Mouse (Mus musculus) hindbrain, postnatal 0 days (tissue): ENCODE measurements around the gene Rad51ap1. TPM values are rescaled to one million over a fixed set of nuclear protein-coding genes. Genes with fewer than 3 reads are reported as not detected.

Source experiments
- ATAC-seq: fragments of 200-750 bp; cut with Nextera tagmentation; 2 replicates; pipeline ENCODE4 v1.8.0; 2017; ENCODE audit warnings: mild to moderate bottlenecking, moderate TSS enrichment, moderate library complexity
- DNase-seq: peaks from one replicate; pipeline ENCODE4 v3.0.0-alpha.2; 2015; ENCODE audit warnings: low spot score
- H3K27ac ChIP-seq: fragments of 300-500 bp; sonication (generic); 2 replicates; pipeline ENCODE4 v1.5.1; 2014; ENCODE audit warnings: mild to moderate bottlenecking
- H3K27me3 ChIP-seq: fragments of 300-500 bp; sonication (generic); 2 replicates; pipeline ENCODE4 v1.6.1; 2014; ENCODE audit warnings: low read length, mixed read lengths; ENCODE audit not compliant: insufficient read depth
- H3K36me3 ChIP-seq: fragments of 300-500 bp; sonication (generic); 2 replicates; pipeline ENCODE4 v1.6.1; 2014; ENCODE audit warnings: low read length, mixed read lengths; ENCODE audit not compliant: insufficient read depth
- H3K4me1 ChIP-seq: fragments of 300-500 bp; sonication (generic); 2 replicates; pipeline ENCODE4 v1.6.1; 2014; ENCODE audit warnings: antibody characterized with exemption, low read length, mixed read lengths; ENCODE audit not compliant: insufficient read depth
- H3K4me2 ChIP-seq: fragments of 300-500 bp; sonication (generic); 2 replicates; pipeline ENCODE4 v1.6.1; 2014; ENCODE audit warnings: low read depth, mild to moderate bottlenecking, low read length, moderate library complexity, mixed read lengths
- H3K4me3 ChIP-seq: fragments of 300-500 bp; sonication (generic); 2 replicates; pipeline ENCODE4 v1.5.1; 2014; ENCODE audit warnings: low read length
- H3K9ac ChIP-seq: fragments of 300-500 bp; sonication (generic); replicated peaks from 2 replicates; pipeline ENCODE4 v1.6.1; 2014; ENCODE audit warnings: mild to moderate bottlenecking, low read length, moderate library complexity, mixed read lengths
- H3K9me3 ChIP-seq: fragments of 300-500 bp; sonication (generic); 2 replicates; pipeline ENCODE4 v1.6.1; 2016; ENCODE audit warnings: low read length, mixed read lengths
- CTCF ChIP-seq: IDR thresholded peaks from 2 replicates; pipeline ENCODE4 v1.5.1; 2016; ENCODE audit warnings: antibody characterized with exemption, control low read depth, low read depth
- WGBS: fragments of 180-500 bp; shearing (Covaris S2); extraction: QIAGEN DNeasy Blood & Tissue Kit; methylation state at CpG from one replicate; pipeline ENCODE4 v1.1.7; 2014; 5-methylcytosine and 5-hydroxymethylcytosine counted together
- polyA plus RNA-seq: library from polyadenylated mRNA; unstranded; fragments of >200 nt; fragmentation: Nextera tagmentation; extraction: Ambion mirVana; gene quantifications from 2 replicates; pipeline ENCODE4 v1.2.1, GENCODE M21; 2015
- total RNA-seq: library from RNA; depleted of rRNA; stranded (reverse); fragments of >200 nt; gene quantifications from 2 replicates; pipeline ENCODE4 v1.2.3, GENCODE M21; 2014; rRNA removed

The Rad51ap1 gene
- total RNA-seq (7.5 and 8.3 TPM in 2 replicates), polyA plus RNA-seq (14.9 and 17.3 TPM in 2 replicates)

DNA sequence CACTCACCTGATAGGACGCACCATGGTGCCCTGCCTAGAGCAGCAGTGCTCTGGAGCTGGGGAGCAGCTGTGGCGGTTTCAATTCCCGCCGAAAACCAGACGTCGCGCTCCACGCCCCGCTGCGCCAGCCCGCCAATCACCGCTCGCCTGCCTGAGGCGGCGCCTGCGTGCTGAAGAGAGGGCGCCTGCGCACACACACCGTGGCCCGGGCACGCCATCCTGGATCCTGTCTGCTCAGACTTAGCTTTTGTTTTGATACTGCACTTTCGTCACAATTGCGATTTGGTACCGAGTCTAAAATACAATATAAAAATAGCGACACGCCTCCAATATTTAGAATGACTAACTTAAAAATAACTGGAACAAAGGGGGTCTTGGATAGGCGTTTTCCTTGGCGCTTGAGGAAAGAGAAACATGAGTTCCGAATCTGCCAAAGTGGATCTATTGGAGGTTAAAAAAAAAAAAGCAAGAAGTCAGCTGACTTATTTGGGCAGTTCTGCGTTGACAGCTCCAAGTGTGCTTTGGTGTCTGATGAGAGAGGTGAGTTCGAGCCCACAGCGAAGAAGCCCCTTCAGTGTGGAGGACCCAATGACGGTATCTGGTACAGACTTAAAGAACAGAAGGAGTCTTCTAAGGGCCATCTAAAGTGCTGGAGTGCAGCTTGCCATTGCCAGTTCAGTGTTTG lies at the start of gene Rad51ap1, which contains the start of gene D6Wsu163e:
Gene Rad51ap1, minus strand, starts transcription at position 101 of the 685 bp plus-strand sequence.
Gene D6Wsu163e, plus strand, starts transcription at position 476 of the 685 bp plus-strand sequence.
- H3K36me3 ChIP-seq: peaks cover 13% of the 10 kb centered on the region; the same call in 1 of the 2 replicates
- DNase-seq (peak; percentile 98), ATAC-seq (peak; percentile 99)
- peaks cover 13% of the 10 kb centered on the region; the same call in 1 of the 2 replicates for H3K4me1 ChIP-seq
- peak within 1 kb of the TSS; percentile 70 for H3K4me3 ChIP-seq
- no peaks in the 10 kb centered on the region for H3K9me3 ChIP-seq
- peak within 1 kb of the TSS; percentile 56 for H3K9ac ChIP-seq
- H3K27me3 ChIP-seq: no peaks in the 10 kb centered on the region
- peak within 1 kb of the TSS; percentile 99 for H3K4me2 ChIP-seq
- 0% methylated on average over 33 of the region's 33 CpGs for WGBS
- no peak for TF ChIP-seq CTCF
- H3K27ac ChIP-seq: peak within 1 kb of the TSS; percentile 71

DNA sequence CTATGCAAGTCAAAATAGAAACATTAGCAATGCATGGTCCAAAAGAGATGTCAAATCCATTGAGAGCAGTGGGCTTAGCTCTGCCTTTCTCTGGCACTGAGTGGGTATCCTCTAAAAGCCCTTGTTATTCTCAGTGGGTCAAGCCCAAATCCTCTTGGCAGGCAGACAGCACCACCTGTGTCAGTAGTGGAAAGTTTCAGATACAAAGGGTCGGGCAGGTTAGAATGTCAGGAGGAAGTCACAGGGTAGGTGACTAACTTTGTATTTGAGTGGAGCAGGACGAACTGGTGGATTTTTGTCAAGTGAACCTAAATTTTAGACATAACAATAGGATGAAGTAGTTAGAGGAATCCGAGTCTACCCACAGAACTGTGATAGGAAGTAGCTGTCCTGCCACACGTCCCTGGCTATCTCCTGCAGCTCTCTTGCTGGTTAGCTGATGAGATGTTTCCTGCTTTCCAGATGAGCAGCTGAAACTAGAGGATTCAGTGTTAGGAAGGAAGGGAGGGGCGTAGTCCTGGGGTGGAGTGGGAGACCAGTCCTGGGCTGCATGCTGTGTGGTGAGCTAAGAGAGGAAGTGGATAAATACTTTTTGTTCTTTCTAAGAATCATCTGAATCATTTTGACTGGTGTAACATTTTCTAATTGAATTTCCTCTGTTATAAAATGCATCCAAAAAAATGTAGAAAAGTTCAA lies 42.3 kb upstream of the Rad51ap1 start:
- Histone ChIP-seq H3K36me3 (no peaks in the 10 kb centered on the region), H3K4me2 (no peak overlapping the region)
- WGBS: 64% methylated on average over 5 of the region's 5 CpGs

DNA sequence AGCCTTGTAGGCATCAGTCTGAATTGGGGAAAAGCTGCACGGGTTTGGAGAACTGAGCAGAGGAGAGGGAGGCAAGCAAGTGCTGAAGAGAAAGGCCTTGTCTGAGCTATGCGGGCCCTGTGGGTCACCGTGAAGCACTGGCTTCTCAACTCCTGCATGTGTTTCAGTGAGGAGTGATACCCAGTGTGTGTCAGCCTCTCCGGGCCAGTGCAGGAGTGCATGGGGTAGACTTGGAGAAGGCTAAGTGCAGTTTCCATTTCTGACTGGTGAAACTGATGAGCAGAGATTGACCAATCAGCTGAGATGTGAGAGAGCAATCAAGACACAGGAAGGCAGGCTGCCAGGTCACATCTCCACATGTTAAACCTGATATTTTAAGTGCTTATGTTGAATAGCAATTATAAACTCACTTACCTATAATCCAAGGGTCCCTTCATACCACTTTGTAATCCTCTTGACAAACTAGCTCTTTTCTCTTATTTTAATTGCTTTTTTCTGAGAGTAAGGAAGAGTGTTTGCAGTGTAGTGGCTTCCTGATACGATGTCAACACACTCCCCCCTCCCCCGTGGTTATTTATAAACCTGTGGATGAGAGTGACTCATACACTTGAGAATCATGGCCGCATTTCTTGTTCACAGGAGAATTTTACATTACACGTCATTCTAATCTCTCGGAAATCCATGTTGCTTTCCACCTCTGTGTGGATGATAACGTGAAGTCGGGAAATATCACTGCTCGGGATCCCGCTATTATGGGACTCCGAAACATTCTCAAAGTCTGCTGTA lies 27.0 kb upstream of the Rad51ap1 start:
- TF ChIP-seq CTCF: no peak

More for the DNA sequence above, 42.3 kb upstream of the Rad51ap1 start:
- Histone ChIP-seq H3K9me3 (no peaks in the 10 kb centered on the region), H3K4me1 (no peaks in the 10 kb centered on the region), H3K27ac (no peak overlapping the region), H3K9ac (no peak overlapping the region), H3K27me3 (no peaks in the 10 kb centered on the region), H3K4me3 (no peak overlapping the region)
- no peak for DNase-seq
- no peak for TF ChIP-seq CTCF
- no peak for ATAC-seq

DNA sequence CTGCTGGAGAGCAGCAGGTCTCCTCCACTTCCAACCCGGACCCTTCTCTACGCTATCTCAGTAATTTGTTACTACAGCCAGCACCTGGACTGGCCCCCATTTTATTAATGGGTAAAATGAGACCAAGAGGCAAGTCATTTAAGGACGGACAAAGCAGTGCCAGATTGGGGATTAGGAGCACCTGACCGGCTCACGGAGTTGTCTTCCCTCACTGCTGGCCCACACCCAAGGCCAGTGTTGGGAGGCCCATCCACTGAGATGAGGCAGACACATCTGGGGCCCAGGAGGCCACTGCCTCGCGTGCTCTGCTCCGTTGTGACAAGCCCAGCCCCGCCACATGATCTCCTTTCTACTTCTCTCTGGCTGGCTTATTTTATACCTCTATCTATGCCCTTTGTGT lies 24.0 kb upstream of the Rad51ap1 start:
- ATAC-seq: no peak
- Histone ChIP-seq H3K27me3 (no peaks in the 10 kb centered on the region), H3K4me3 (no peak overlapping the region), H3K9me3 (no peaks in the 10 kb centered on the region), H3K27ac (no peak overlapping the region), H3K36me3 (peaks cover 23% of the 10 kb centered on the region), H3K4me1 (no peaks in the 10 kb centered on the region), H3K4me2 (no peak overlapping the region), H3K9ac (no peak overlapping the region)
- no peak for TF ChIP-seq CTCF
- WGBS: 80% methylated on average over 9 of the region's 9 CpGs
- DNase-seq: no peak

More for the DNA sequence above, 27.0 kb upstream of the Rad51ap1 start:
- no peaks in the 10 kb centered on the region for H3K9me3 ChIP-seq
- DNase-seq (no peak), ATAC-seq (no peak)
- no peak overlapping the region for H3K9ac ChIP-seq
- H3K27me3 ChIP-seq: no peaks in the 10 kb centered on the region
- 92% methylated on average over 14 of the region's 14 CpGs for WGBS
- H3K4me3 ChIP-seq: no peak overlapping the region
- H3K4me1 ChIP-seq: no peaks in the 10 kb centered on the region
- H3K27ac ChIP-seq: no peak overlapping the region
- H3K4me2 ChIP-seq: no peak overlapping the region
- H3K36me3 ChIP-seq: peaks cover 30% of the 10 kb centered on the region

DNA sequence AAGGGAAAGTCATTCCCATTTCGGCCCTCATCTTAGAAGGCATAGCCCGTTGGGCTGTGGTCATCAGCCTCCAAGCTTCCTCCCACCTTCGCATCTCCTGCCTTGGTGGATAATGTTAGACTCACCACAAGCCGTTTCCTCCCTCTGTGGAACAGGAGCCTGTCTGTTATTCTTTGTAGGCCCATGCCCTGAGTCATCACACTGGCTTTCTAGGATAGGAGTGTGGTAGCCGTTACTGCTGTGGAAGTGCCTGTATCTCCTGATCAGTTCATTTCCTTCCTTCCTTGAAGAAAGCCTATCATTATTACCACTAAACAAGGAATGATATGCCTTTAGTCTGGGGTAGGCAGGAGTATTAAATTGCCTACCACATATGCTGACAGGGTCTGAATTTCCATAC lies 23.3 kb upstream of the Rad51ap1 start:
- Histone ChIP-seq H3K27me3 (no peaks in the 10 kb centered on the region), H3K36me3 (peaks cover 24% of the 10 kb centered on the region; the same call in 1 of the 2 replicates), H3K9ac (no peak overlapping the region), H3K27ac (no peak overlapping the region), H3K9me3 (no peaks in the 10 kb centered on the region), H3K4me3 (no peak overlapping the region), H3K4me2 (no peak overlapping the region), H3K4me1 (no peaks in the 10 kb centered on the region)
- DNase-seq (no peak), ATAC-seq (no peak)
- WGBS: 90% methylated on average over 5 of the region's 5 CpGs
- no peak for TF ChIP-seq CTCF

DNA sequence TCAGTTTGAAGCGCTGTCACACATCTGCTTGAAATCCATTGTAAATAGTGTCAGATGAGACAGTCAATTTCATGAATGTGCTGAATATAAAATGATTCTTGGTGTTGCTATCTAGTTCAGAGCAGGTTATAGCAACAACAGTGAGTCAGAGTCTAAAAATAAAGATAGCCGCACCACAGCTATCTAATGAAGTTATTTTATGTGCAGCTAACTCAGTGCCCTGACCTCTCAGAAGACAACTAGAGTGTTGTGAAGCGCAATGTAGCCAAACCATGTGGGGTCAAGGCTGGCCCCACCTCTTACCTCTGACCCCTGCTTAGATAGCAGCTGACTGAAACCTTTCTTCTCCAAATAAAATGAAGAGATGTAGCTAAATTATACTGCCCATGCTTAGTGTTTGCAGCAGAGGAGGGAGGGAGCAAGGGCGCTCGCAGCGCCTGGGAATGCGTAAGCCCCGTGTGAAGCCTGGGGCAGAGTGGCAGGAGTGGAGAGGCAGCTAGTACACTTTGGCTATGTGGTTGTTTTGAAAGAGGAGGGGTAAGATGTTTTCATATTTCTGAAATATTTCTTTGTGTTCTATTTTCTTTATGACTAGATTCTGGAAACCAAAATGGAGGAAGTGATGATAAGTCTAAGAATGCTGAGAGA lies 22.1 kb upstream of the Rad51ap1 start:
- Histone ChIP-seq H3K27me3 (no peaks in the 10 kb centered on the region), H3K9ac (no peak overlapping the region), H3K4me3 (no peak overlapping the region), H3K9me3 (no peaks in the 10 kb centered on the region), H3K4me1 (no peaks in the 10 kb centered on the region), H3K4me2 (no peak overlapping the region), H3K36me3 (peaks cover 29% of the 10 kb centered on the region; the same call in 1 of the 2 replicates), H3K27ac (no peak overlapping the region)
- DNase-seq (no peak), ATAC-seq (no peak)
- 90% methylated on average over 8 of the region's 8 CpGs for WGBS
- no peak for TF ChIP-seq CTCF
